Mouse (Mus musculus) ES-E14 (cell line): ENCODE measurements at regions not wholly inside any gene's neighbourhood (a gene's known extent, or its start where the extent isn't known, plus 50 kb on each side); places are given as distances from the start of the nearest gene placed in this dataset.

Experiments
- DNase-seq: peaks from one replicate; pipeline ENCODE4 v3.0.0-alpha.2; 2013; ENCODE audit warnings: low read depth, low spot score
- H3K27ac ChIP-seq: 2 replicates; pipeline ENCODE4 v1.5.1; 2012; ENCODE audit warnings: low read depth, mild to moderate bottlenecking, low read length, moderate library complexity, mixed read lengths; ENCODE audit not compliant: poor library complexity, insufficient read depth, severe bottlenecking
- H3K36me3 ChIP-seq: 2 replicates; pipeline ENCODE4 v1.6.1; 2012; ENCODE audit warnings: mild to moderate bottlenecking, low read length, moderate library complexity, mixed read lengths; ENCODE audit not compliant: control insufficient read depth, poor library complexity, insufficient read depth, severe bottlenecking
- H3K4me1 ChIP-seq, 2 experiments: fragments of 150-350 bp in 1 of 2; sonication (generic) in 1 of 2; 2 replicates each; pipeline ENCODE4 v1.6.1; 2012; ENCODE audit warnings: low read length in 2 of 2, mild to moderate bottlenecking in 1 of 2, mixed read lengths in 1 of 2; ENCODE audit not compliant: control insufficient read depth in 2 of 2, insufficient read depth in 2 of 2, poor library complexity in 1 of 2
- H3K4me3 ChIP-seq, 2 experiments: fragments of 150-350 bp in 1 of 2; sonication (generic) in 1 of 2; 2 replicates each; pipeline ENCODE4 v1.5.1; 2012; ENCODE audit warnings: low read length in 2 of 2, low read depth in 1 of 2, mild to moderate bottlenecking in 1 of 2, mixed read lengths in 1 of 2; ENCODE audit not compliant: insufficient read depth in 1 of 2, poor library complexity in 1 of 2, severe bottlenecking in 1 of 2
- H3K9ac ChIP-seq: 2 replicates; pipeline ENCODE4 v1.6.1; 2012; ENCODE audit warnings: low read depth, mild to moderate bottlenecking, low read length, mixed read lengths; ENCODE audit not compliant: poor library complexity, insufficient read depth, severe bottlenecking
- H3K9me3 ChIP-seq: fragments of 150-350 bp; sonication (generic); 2 replicates; pipeline ENCODE4 v1.6.1; 2012; ENCODE audit warnings: low read depth, mild to moderate bottlenecking, low read length; ENCODE audit not compliant: control insufficient read depth, insufficient read depth
- CHD2 ChIP-seq: IDR thresholded peaks from 2 replicates; pipeline ENCODE4 v1.6.1; 2014; ENCODE audit warnings: mild to moderate bottlenecking, low read depth, low read length, inconsistent platforms
- HCFC1 ChIP-seq: IDR thresholded peaks from 2 replicates; pipeline ENCODE4 v1.6.1; 2012; ENCODE audit warnings: low read length, inconsistent platforms, borderline replicate concordance; ENCODE audit not compliant: insufficient read depth
- MAFK ChIP-seq: IDR thresholded peaks from 2 replicates; pipeline ENCODE4 v1.6.1; 2014; ENCODE audit warnings: mild to moderate bottlenecking, low read depth, low read length, inconsistent platforms; ENCODE audit not compliant: insufficient read depth
- ZC3H11A ChIP-seq: IDR thresholded peaks from 2 replicates; pipeline ENCODE4 v1.6.1; 2012; ENCODE audit warnings: low read depth, mild to moderate bottlenecking, inconsistent platforms, low read length, borderline replicate concordance
- ZNF384 ChIP-seq: IDR thresholded peaks from 2 replicates; pipeline ENCODE4 v1.6.1; 2012; ENCODE audit warnings: low read depth, low read length, inconsistent platforms
- in situ Hi-C, 2 experiments: fragments of 600-800 bp; cut with MboI; formaldehyde crosslinking; loops; one replicate each; pipeline ENCODE4 v1.15.1; 2025; ENCODE audit warnings: low sequenced_read_pairs in 2 of 2, inconsistent platforms in 1 of 2; ENCODE audit not compliant: unreplicated experiment in 2 of 2

- no peak for DNase-seq
- no peak overlapping the region for H3K9ac ChIP-seq
- no peak for TF ChIP-seq CHD2
- no peak for TF ChIP-seq ZC3H11A
- TF ChIP-seq HCFC1, result no peak
- TF ChIP-seq ZNF384, result peak; percentile 91
- no peak for TF ChIP-seq MAFK
- H3K27ac ChIP-seq, result no peak overlapping the region
- H3K4me1 ChIP-seq, result no peaks in the 10 kb centered on the region
- H3K36me3 ChIP-seq, result no peaks in the 10 kb centered on the region
- no peak overlapping the region for H3K4me3 ChIP-seq
- no peaks in the 10 kb centered on the region for H3K9me3 ChIP-seq
- in situ Hi-C loops, result no loop called here
Measured at GRCm38 (mm10) chr3:151638326-151638725, 111.4 kb downstream of the Ifi44 start.

DNA sequence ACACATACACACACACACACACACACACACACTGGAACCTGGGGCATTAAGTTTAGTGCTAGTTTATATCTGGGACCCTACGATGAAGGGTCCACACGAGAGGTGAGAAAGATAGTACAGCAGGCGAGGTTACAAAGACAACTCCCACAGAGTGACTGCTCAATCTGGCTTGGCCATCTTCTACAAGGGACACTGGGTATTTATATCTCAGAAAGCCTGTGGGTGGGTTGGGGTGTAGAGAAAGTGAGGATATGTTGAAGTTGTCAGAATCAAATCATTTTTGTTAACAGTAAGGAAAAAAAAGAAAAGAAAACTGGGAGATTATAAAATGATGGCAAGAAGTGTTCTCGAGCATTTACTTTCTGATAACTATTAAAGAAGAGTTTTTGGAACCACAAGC is 138.8 kb downstream of the Ifi44 start:
- Histone ChIP-seq H3K4me3 (no peak overlapping the region), H3K9ac (no peak overlapping the region), H3K9me3 (no peaks in the 10 kb centered on the region), H3K27ac (no peak overlapping the region), H3K36me3 (no peaks in the 10 kb centered on the region), H3K4me1 (no peaks in the 10 kb centered on the region)
- no peak for TF ChIP-seq HCFC1
- no peak for TF ChIP-seq CHD2
- TF ChIP-seq ZNF384, result no peak
- TF ChIP-seq MAFK, result no peak
- no peak for TF ChIP-seq ZC3H11A
- in situ Hi-C loops, result no loop called here
- DNase-seq, result no peak

DNA sequence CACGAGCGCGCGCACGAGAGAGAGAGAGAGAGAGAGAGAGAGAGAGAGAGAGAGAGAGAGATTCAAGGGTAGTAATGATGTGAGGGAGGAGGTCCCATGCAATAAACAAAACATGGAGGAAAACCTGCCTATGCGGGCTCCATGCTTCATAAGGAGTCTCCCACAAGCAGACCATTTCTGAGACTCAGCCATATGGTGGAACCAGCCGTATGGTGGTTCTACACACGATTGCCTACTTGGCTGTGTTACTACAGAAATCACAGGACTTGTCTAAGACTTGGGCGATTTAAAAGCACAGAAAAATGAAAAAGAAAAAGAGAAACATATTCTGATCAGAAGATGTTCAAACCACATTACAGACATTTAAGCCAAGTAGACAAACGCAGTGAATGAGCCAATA is 142.1 kb downstream of the Ifi44 start:
- DNase-seq, result no peak
- Histone ChIP-seq H3K4me3 (no peak overlapping the region), H3K9ac (no peak overlapping the region), H3K27ac (no peak overlapping the region), H3K4me1 (no peaks in the 10 kb centered on the region), H3K36me3 (no peaks in the 10 kb centered on the region), H3K9me3 (no peaks in the 10 kb centered on the region)
- in situ Hi-C loops, result no loop called here
- TF ChIP-seq ZC3H11A, result no peak
- TF ChIP-seq ZNF384, result no peak
- TF ChIP-seq HCFC1, result no peak
- no peak for TF ChIP-seq MAFK
- TF ChIP-seq CHD2, result no peak

DNA sequence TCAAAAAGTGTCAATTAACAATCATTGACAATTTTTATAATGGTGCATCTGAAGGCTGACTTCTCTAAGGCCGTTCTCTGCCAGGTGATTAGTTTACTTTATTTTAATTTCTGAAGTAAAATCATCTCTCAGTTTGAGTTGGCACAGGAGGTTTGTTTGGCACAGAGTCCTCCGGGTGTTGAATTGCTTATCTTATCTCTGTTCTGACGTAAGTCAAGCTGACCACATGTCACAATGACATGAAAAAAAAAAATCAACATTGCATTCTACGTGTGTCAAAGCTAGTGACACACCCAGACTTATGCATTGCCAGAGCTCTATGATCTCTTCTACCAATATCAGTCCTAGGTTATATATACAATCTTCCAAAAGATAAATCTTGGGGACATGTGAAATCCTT is 146.4 kb downstream of the Ifi44 start:
- Histone ChIP-seq H3K36me3 (no peaks in the 10 kb centered on the region), H3K9me3 (no peaks in the 10 kb centered on the region), H3K4me1 (no peaks in the 10 kb centered on the region), H3K9ac (no peak overlapping the region), H3K4me3 (no peak overlapping the region), H3K27ac (no peak overlapping the region)
- no peak for TF ChIP-seq MAFK
- no peak for TF ChIP-seq ZNF384
- no peak for TF ChIP-seq CHD2
- TF ChIP-seq ZC3H11A, result no peak
- no peak for TF ChIP-seq HCFC1
- DNase-seq, result no peak
- in situ Hi-C loops, result no loop called here
